Mouse (Mus musculus): ENCODE measurements around the gene Glra4. TPM values are rescaled to one million over a fixed set of nuclear protein-coding genes. Genes with fewer than 3 reads are reported as not detected.
"Not testable (repeated sequence)": the region's sequence is repeated elsewhere in the genome, so short reads cannot be mapped to it uniquely, and the experiment has no call there.

Glra4 gene
- total RNA-seq, 2 experiments from 2014 or later, result not detected

DNA sequence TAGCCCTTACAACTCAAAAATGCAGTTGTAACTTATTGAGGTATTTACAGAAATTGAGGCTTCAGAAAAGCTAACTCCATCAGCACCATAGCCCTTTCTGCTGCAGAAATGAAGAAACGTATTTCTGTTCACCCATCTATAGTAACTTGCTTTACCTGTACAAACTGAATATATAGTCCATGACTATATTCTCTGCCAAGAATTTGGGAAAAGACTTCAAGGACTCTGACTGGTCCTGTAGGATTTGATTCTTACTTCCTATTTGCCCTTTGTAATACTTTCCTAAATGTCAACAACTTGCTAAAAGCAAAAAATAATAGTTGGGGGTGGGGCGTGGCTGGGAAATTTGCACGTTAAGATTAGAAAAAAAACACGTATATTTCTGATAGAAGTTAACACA lies 47.9 kb downstream of the Glra4 start:
- no peak for DNase-seq (ENCODE audit: low spot score in 2 of 2)

- DNase-seq (ENCODE audit: low spot score in 2 of 2), result not testable (repeated sequence)
Measured at GRCm38 (mm10) chrX:136714742-136715474, 65.0 kb downstream of the Glra4 start.

GRCm38 (mm10) chrX:136708782-136709181 lies 71.2 kb downstream of the Glra4 start:
- DNase-seq (ENCODE audit: low spot score in 2 of 2), result no peak

DNA sequence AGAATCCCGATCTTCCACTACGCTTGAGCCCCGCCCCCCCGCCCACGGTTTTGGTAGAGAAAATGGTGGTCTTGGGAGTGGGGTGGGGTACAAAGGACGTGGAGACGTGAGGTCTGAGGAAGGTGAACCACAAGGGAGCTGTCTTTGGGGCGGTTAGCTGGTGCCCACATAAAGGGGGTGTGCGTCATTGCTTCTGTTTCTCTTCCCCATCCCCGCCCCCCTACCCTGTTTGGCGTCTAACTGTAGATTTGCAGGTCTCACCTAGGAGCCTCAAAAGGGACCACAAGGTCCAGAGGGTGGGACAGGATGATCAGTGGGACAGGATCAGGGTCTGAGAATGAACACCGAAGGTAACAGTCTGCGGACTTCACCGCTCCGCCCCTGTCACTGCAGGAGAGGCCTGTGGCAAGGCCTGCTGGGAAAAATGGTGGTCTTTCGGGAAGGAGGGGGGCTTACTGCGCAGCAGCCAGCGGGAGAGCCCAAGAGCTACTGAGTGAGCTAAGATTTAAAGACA lies 71.7 kb downstream of the Glra4 start:
- DNase-seq (ENCODE audit: low spot score in 2 of 2), result peak; percentile 6 to 24

Other genes starting within 250 kb of the Glra4 start
- not detected for gene Kir3dl2, start 236.1 kb downstream of the Glra4 start, total RNA-seq (2021)
- gene Tceal3, start 189.3 kb downstream of the Glra4 start, total RNA-seq (2021), result 10 to 100 TPM; 31.1 to 40.5 TPM
- gene Tceal1, start 72.2 kb downstream of the Glra4 start, total RNA-seq (2021), result 1 to 10 TPM; 9.5 to 9.8 TPM
- gene Morf4l2, start 36.5 kb downstream of the Glra4 start, total RNA-seq (2021), result 100 to 1,000 TPM; 354 to 367 TPM
- gene Plp1, start 42.5 kb upstream of the Glra4 start, total RNA-seq (2021), result 10 to 100 TPM; 20.0 to 20.7 TPM
- under 1 TPM; 0.84 to 0.90 TPM for gene Rab9b, start 88.6 kb upstream of the Glra4 start, total RNA-seq (2021)
- gene H2bfm, start 147.2 kb upstream of the Glra4 start, total RNA-seq (2021), result not detected
- gene Tmsb15b2, start 195.4 kb upstream of the Glra4 start, total RNA-seq (2021), result 10 to 100 TPM; 25.1 to 35.1 TPM
- 1 to 10 TPM in 1 of 2 experiments, under 1 TPM in 1; 0.54 to 1.1 TPM for gene Tmsb15l, start 196.7 kb upstream of the Glra4 start, total RNA-seq (2021)
- gene Tmsb15b1, start 196.7 kb upstream of the Glra4 start, total RNA-seq (2021), result 1 to 10 TPM; 5.1 to 9.4 TPM
- gene Zcchc18, start 213.0 kb upstream of the Glra4 start, total RNA-seq (2021), result 10 to 100 TPM; 17.9 to 20.8 TPM

Data from adrenal gland, postnatal 4 days (tissue).